Mouse (Mus musculus): ENCODE measurements around the gene Edaradd. TPM values are rescaled to one million over a fixed set of nuclear protein-coding genes. Genes with fewer than 3 reads are reported as not detected.

The Edaradd gene
- total and polyA plus RNA-seq, 2 experiments from 2014 or later = 0.11 TPM; not detected in 1

DNA sequence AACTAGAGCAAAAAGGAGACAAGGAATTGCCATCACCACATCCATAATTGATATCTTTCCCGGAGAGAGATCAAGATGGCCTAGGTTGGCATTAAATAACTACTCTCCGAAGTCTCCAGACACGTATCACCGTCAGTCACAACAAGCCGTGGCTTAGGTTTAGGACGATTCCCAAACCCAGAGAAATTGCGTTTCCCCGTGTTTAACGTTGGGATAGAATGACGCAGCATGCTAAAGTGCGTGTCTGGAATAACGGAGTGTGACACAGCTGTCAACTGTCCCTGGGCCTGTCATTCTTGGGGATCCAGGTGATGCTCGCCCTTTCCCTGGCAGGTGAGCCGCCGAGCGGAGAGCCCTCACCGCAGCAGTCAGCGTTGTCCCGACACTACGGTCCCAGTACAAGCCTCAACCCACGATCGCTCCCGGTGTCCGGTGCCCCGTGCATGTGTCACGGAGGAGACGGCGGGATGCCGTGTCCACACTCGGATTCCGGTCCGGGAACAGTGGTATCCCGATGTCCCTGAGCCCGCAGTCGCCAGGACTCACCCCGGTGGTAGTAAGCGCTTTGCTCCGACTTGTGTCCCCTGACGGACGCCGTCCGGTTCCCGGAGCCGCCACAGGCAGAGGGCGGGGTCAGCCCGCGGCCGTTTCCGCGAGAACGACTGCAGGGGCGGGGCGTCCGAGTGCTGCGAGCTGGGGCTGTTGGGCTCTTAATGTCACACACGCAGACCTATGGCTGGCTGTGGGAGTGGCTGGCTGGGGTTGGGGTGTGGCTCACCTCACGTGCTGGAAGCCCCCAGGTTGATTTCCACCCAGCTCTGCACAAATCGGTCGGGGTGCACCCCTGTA lies 59.1 kb downstream of the Edaradd start:
- Histone ChIP-seq H3K4me1 (ENCODE audit: control insufficient read depth, insufficient read depth) (peaks cover 9% of the 10 kb centered on the region; the same call in 1 of the 2 replicates), H3K27ac (ENCODE audit: low read depth) (peak overlapping the region; percentile 80), H3K4me2 (ENCODE audit: low read depth, low read length) (peak overlapping the region; percentile 84), H3K4me3 (ENCODE audit: low read depth, low read length) (peak overlapping the region; percentile 62), H3K9me3 (replicated peaks; ENCODE audit: control insufficient read depth, low read length) (no peaks in the 10 kb centered on the region), H3K36me3 (replicated peaks; ENCODE audit: control insufficient read depth, insufficient read depth, low read length) (peaks cover 9% of the 10 kb centered on the region), H3K27me3 (ENCODE audit: control insufficient read depth, insufficient read depth, low read length) (no peaks in the 10 kb centered on the region), H3K9ac (replicated peaks; ENCODE audit: low read depth, low read length) (peak overlapping the region; percentile 69)
- peak; percentile 93 for DNase-seq (ENCODE audit: low spot score)
- under 1% methylated on average over 59 of the region's 59 CpGs for WGBS
- no peak for TF ChIP-seq CTCF (IDR thresholded peaks at IDR 0.05; ENCODE audit: low read depth)
- TF ChIP-seq EP300 (IDR thresholded peaks at IDR 0.05; ENCODE audit: low read depth) = peak; percentile 21; the same call in 1 of the 2 replicates
- peak; percentile 97 for ATAC-seq (ENCODE audit: insufficient read depth, low read depth)

DNA sequence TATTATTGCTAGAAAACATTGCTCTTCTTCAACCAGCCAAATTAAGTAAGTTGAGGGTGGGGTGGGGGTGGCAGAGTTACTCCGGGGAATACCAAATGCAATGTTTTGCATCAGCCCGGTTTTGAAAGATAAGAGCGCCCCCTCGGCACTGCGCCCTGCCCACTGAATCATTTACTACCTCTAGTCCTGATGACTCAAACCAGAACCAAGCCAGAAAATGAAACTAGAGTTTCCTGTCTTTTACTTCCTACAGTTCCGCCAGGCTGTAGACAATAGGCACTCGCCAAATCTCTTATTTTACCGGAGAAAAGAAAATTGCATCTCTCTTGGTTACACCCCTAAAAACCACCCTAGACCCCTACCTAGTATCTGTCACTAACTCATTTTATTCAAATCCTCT lies 59.8 kb downstream of the Edaradd start:
- H3K27me3 ChIP-seq (ENCODE audit: control insufficient read depth, insufficient read depth, low read length) = no peaks in the 10 kb centered on the region
- H3K27ac ChIP-seq (ENCODE audit: low read depth) = peak overlapping the region; percentile 80
- WGBS = 9% methylated on average over 8 of the region's 8 CpGs
- no peaks in the 10 kb centered on the region for H3K9me3 ChIP-seq (replicated peaks; ENCODE audit: control insufficient read depth, low read length)
- peak overlapping the region; percentile 84 for H3K4me2 ChIP-seq (ENCODE audit: low read depth, low read length)
- H3K4me1 ChIP-seq (ENCODE audit: control insufficient read depth, insufficient read depth) = peaks cover 9% of the 10 kb centered on the region; the same call in 1 of the 2 replicates
- DNase-seq (ENCODE audit: low spot score) (peak; percentile 66), ATAC-seq (ENCODE audit: insufficient read depth, low read depth) (no peak)
- H3K36me3 ChIP-seq (replicated peaks; ENCODE audit: control insufficient read depth, insufficient read depth, low read length) = peaks cover 9% of the 10 kb centered on the region
- peak overlapping the region; percentile 62 for H3K4me3 ChIP-seq (ENCODE audit: low read depth, low read length)
- peak overlapping the region; percentile 69 for H3K9ac ChIP-seq (replicated peaks; ENCODE audit: low read depth, low read length)
- TF ChIP-seq CTCF (IDR thresholded peaks at IDR 0.05; ENCODE audit: low read depth) (no peak), EP300 (IDR thresholded peaks at IDR 0.05; ENCODE audit: low read depth) (no peak)

DNA sequence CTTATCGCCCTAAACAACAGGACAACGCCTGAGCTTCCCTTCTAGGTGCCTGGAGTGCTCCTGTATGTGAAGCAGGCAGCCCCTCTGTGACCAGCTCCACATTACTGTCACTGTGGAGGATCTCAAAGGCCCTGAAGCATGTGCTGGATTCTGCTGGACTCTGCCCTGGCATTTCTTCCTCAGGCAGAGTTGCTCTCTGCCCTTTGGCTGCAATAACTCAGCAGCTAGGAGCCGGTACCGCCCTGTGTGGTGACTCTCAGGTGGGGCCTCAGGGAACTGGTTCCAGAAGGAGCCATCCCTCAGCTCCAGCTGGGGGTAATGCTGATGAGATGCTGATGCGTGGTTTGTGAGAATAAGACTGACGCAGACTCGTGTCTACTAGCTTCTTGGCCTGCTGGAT lies 63.5 kb downstream of the Edaradd start:
- Histone ChIP-seq H3K9me3 (replicated peaks; ENCODE audit: control insufficient read depth, low read length) (no peaks in the 10 kb centered on the region), H3K36me3 (replicated peaks; ENCODE audit: control insufficient read depth, insufficient read depth, low read length) (peaks cover 38% of the 10 kb centered on the region), H3K4me3 (ENCODE audit: low read depth, low read length) (no peak overlapping the region), H3K9ac (replicated peaks; ENCODE audit: low read depth, low read length) (no peak overlapping the region), H3K27ac (ENCODE audit: low read depth) (no peak overlapping the region), H3K4me2 (ENCODE audit: low read depth, low read length) (no peak overlapping the region), H3K4me1 (ENCODE audit: control insufficient read depth, insufficient read depth) (peaks cover 5% of the 10 kb centered on the region; the same call in 1 of the 2 replicates), H3K27me3 (ENCODE audit: control insufficient read depth, insufficient read depth, low read length) (no peaks in the 10 kb centered on the region)
- DNase-seq (ENCODE audit: low spot score) (no peak), ATAC-seq (ENCODE audit: insufficient read depth, low read depth) (no peak)
- no peak for TF ChIP-seq CTCF (IDR thresholded peaks at IDR 0.05; ENCODE audit: low read depth)
- no peak for TF ChIP-seq EP300 (IDR thresholded peaks at IDR 0.05; ENCODE audit: low read depth)
- WGBS = 80% methylated on average over 7 of the region's 7 CpGs

DNA sequence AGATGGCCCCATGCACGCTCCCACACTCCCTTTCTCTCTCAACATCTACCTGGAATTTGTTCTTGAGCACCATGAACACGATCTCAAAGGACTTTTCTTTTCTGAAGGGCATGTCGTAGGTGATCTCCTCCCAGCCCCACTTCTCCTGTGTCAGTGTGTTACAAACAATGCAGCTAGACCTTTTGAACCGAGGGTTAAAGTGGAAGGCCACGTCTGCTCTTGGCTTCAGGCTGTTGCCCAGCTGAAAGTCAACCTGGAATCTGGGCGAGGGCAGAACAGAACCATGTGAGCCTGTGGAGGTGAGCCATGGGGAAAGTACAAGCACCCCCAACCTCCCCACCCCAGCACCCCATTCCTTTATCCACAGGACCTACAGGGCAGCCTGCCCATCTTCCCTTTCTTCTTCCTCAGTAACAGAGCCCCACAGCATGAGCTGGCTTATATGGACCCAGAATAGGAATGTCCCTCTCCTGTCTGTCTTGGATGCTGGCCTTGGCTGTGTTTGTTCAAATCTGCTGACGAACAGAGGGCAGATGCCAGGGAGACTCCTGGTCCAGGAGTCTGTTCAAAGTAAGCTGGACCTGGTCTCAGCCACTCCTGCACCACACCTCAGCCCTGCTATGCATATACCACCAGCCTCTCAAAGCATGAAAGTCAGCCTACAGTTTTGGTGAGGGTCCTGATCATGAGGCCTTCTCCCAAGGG lies 65.4 kb downstream of the Edaradd start:
- Histone ChIP-seq H3K9ac (replicated peaks; ENCODE audit: low read depth, low read length) (no peak overlapping the region), H3K4me3 (ENCODE audit: low read depth, low read length) (no peak overlapping the region), H3K27ac (ENCODE audit: low read depth) (no peak overlapping the region), H3K9me3 (replicated peaks; ENCODE audit: control insufficient read depth, low read length) (no peaks in the 10 kb centered on the region), H3K4me1 (ENCODE audit: control insufficient read depth, insufficient read depth) (0 out of 2 replicates have a peak, but pooled peaks cover 1% of the 10 kb centered on the region), H3K4me2 (ENCODE audit: low read depth, low read length) (no peak overlapping the region), H3K36me3 (replicated peaks; ENCODE audit: control insufficient read depth, insufficient read depth, low read length) (peaks cover 48% of the 10 kb centered on the region), H3K27me3 (ENCODE audit: control insufficient read depth, insufficient read depth, low read length) (no peaks in the 10 kb centered on the region)
- ATAC-seq (ENCODE audit: insufficient read depth, low read depth) = no peak
- WGBS = 85% methylated on average over 7 of the region's 7 CpGs
- TF ChIP-seq EP300 (IDR thresholded peaks at IDR 0.05; ENCODE audit: low read depth) (no peak), CTCF (IDR thresholded peaks at IDR 0.05; ENCODE audit: low read depth) (no peak)
- no peak for DNase-seq (ENCODE audit: low spot score)

DNA sequence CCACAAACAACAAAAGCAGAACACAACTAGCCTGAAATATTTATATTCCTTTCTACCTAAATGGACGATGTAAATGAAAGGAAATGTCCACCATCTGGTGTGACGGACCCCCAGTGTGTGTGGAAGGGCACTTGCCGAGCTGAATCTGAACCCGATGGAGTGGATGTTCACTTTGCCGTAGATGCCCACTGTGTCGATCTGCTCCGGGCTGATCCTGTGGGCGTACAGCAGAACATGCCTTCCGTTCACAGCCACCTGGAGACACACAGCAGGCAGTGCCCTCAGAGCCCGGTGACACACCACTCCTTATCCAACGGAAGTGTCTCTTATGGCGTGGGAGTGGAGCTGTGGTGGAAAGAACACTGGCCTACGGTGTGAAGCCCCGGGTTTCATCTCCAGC lies 67.1 kb downstream of the Edaradd start:
- WGBS = 85% methylated on average over 14 of the region's 14 CpGs
- DNase-seq (ENCODE audit: low spot score) (no peak), ATAC-seq (ENCODE audit: insufficient read depth, low read depth) (no peak)
- Histone ChIP-seq H3K4me2 (ENCODE audit: low read depth, low read length) (no peak overlapping the region), H3K36me3 (replicated peaks; ENCODE audit: control insufficient read depth, insufficient read depth, low read length) (peaks cover 51% of the 10 kb centered on the region), H3K27ac (ENCODE audit: low read depth) (no peak overlapping the region), H3K27me3 (ENCODE audit: control insufficient read depth, insufficient read depth, low read length) (no peaks in the 10 kb centered on the region), H3K4me1 (ENCODE audit: control insufficient read depth, insufficient read depth) (no peaks in the 10 kb centered on the region), H3K9ac (replicated peaks; ENCODE audit: low read depth, low read length) (no peak overlapping the region), H3K4me3 (ENCODE audit: low read depth, low read length) (no peak overlapping the region), H3K9me3 (replicated peaks; ENCODE audit: control insufficient read depth, low read length) (no peaks in the 10 kb centered on the region)
- TF ChIP-seq CTCF (IDR thresholded peaks at IDR 0.05; ENCODE audit: low read depth) = no peak
- TF ChIP-seq EP300 (IDR thresholded peaks at IDR 0.05; ENCODE audit: low read depth) = no peak

Measured in heart, postnatal 0 days (tissue).